Mouse (Mus musculus) stomach, postnatal 0 days (tissue): ENCODE data around the gene B3gnt2. TPM values are rescaled to one million over a fixed set of nuclear protein-coding genes. Genes with fewer than 3 reads are reported as not detected.

Source experiments
- ATAC-seq: fragments of 200-750 bp; cut with Nextera tagmentation; 2 replicates; pipeline ENCODE4 v1.8.0; 2017; ENCODE audit not compliant: low FRiP score, low TSS enrichment
- DNase-seq: peaks from one replicate; pipeline ENCODE4 v3.0.0-alpha.2; 2016; ENCODE audit warnings: low spot score
- H3K27ac ChIP-seq: fragments of 300-500 bp; sonication (generic); replicated peaks from 2 replicates; pipeline ENCODE4 v1.5.1; 2014; ENCODE audit warnings: mild to moderate bottlenecking, control low read depth
- H3K27me3 ChIP-seq: fragments of 300-500 bp; sonication (generic); 2 replicates; pipeline ENCODE4 v1.6.1; 2014; ENCODE audit warnings: low read length; ENCODE audit not compliant: control insufficient read depth, insufficient read depth
- H3K36me3 ChIP-seq: fragments of 300-500 bp; sonication (generic); 2 replicates; pipeline ENCODE4 v1.6.1; 2014; ENCODE audit warnings: low read length, mixed read lengths; ENCODE audit not compliant: control insufficient read depth, insufficient read depth
- H3K4me1 ChIP-seq: fragments of 300-500 bp; sonication (generic); replicated peaks from 2 replicates; pipeline ENCODE4 v1.6.1; 2014; ENCODE audit warnings: antibody characterized with exemption; ENCODE audit not compliant: control insufficient read depth, insufficient read depth
- H3K4me2 ChIP-seq: fragments of 300-500 bp; sonication (generic); replicated peaks from 2 replicates; pipeline ENCODE4 v1.6.1; 2014; ENCODE audit warnings: low read depth, mild to moderate bottlenecking, control low read depth, moderate library complexity
- H3K4me3 ChIP-seq: fragments of 300-500 bp; sonication (generic); 2 replicates; pipeline ENCODE4 v1.5.1; 2014; ENCODE audit warnings: low read depth, low read length, control low read depth
- H3K9ac ChIP-seq: fragments of 300-500 bp; sonication (generic); 2 replicates; pipeline ENCODE4 v1.6.1; 2014; ENCODE audit warnings: mild to moderate bottlenecking, low read length, control low read depth, mixed read lengths
- H3K9me3 ChIP-seq: fragments of 300-500 bp; sonication (generic); 2 replicates; pipeline ENCODE4 v1.6.1; 2016; ENCODE audit warnings: low read length; ENCODE audit not compliant: control insufficient read depth
- CTCF ChIP-seq: IDR thresholded peaks from 2 replicates; pipeline ENCODE4 v1.5.1; 2016; ENCODE audit warnings: antibody characterized with exemption, low read depth, mild to moderate bottlenecking, moderate library complexity
- EP300 ChIP-seq: optimal IDR thresholded peaks from 2 replicates; pipeline ENCODE3; 2016; ENCODE audit warnings: antibody characterized with exemption
- WGBS: fragments of 180-500 bp; shearing (Covaris S2); extraction: QIAGEN DNeasy Blood & Tissue Kit; methylation state at CpG from one replicate; pipeline ENCODE4 v1.1.7; 2014; 5-methylcytosine and 5-hydroxymethylcytosine counted together
- polyA plus RNA-seq: library from polyadenylated mRNA; unstranded; fragments of >200 nt; fragmentation: Nextera tagmentation; extraction: Ambion mirVana; gene quantifications from 2 replicates; pipeline ENCODE4 v1.2.1, GENCODE M21; 2015

The B3gnt2 gene
- polyA plus RNA-seq, 1 experiment from 2014 or later = 18.4 TPM

GRCm38 (mm10) chr11:22825548-22825947 lies 35.2 kb downstream of the B3gnt2 start:
- Histone ChIP-seq H3K9me3 (no peaks in the 10 kb centered on the region), H3K4me2 (no peak overlapping the region), H3K4me1 (no peaks in the 10 kb centered on the region), H3K9ac (no peak overlapping the region), H3K27me3 (no peaks in the 10 kb centered on the region), H3K27ac (no peak overlapping the region), H3K4me3 (no peak overlapping the region), H3K36me3 (no peaks in the 10 kb centered on the region)
- WGBS = 96% methylated on average over 1 of the region's 1 CpGs
- ATAC-seq (no peak), DNase-seq (no peak)
- TF ChIP-seq EP300 = no peak
- 0 out of 2 replicates have a peak, but pooled peaks have one; percentile 21 for TF ChIP-seq CTCF

- H3K4me3 ChIP-seq = no peak overlapping the region
- no peak overlapping the region for H3K9ac ChIP-seq
- no peak overlapping the region for H3K27ac ChIP-seq
- no peaks in the 10 kb centered on the region for H3K27me3 ChIP-seq
- H3K4me2 ChIP-seq = no peak overlapping the region
- H3K36me3 ChIP-seq = no peaks in the 10 kb centered on the region
- ATAC-seq (no peak), DNase-seq (no peak)
- no peak for TF ChIP-seq CTCF
- TF ChIP-seq EP300 = no peak
- no peaks in the 10 kb centered on the region for H3K4me1 ChIP-seq
- WGBS = 75% methylated on average over 9 of the region's 9 CpGs
- H3K9me3 ChIP-seq = no peaks in the 10 kb centered on the region
Observed at GRCm38 (mm10) chr11:22824049-22824705, 36.6 kb downstream of the B3gnt2 start.

- Histone ChIP-seq H3K27ac (no peak overlapping the region), H3K4me1 (no peaks in the 10 kb centered on the region), H3K9ac (no peak overlapping the region), H3K36me3 (no peaks in the 10 kb centered on the region), H3K4me2 (no peak overlapping the region), H3K27me3 (no peaks in the 10 kb centered on the region), H3K4me3 (no peak overlapping the region), H3K9me3 (no peaks in the 10 kb centered on the region)
- ATAC-seq (peak; percentile 93), DNase-seq (peak; percentile 57)
- no peak for TF ChIP-seq EP300
- no peak for TF ChIP-seq CTCF
- WGBS = 77% methylated on average over 3 of the region's 3 CpGs
Observed at GRCm38 (mm10) chr11:22821243-22821642, 39.5 kb downstream of the B3gnt2 start.

GRCm38 (mm10) chr11:22818371-22818770 lies 42.4 kb downstream of the B3gnt2 start:
- H3K9me3 ChIP-seq = no peaks in the 10 kb centered on the region
- no peak overlapping the region for H3K4me3 ChIP-seq
- H3K36me3 ChIP-seq = no peaks in the 10 kb centered on the region
- DNase-seq = no peak
- no peak for ATAC-seq
- no peaks in the 10 kb centered on the region for H3K27me3 ChIP-seq
- no peak overlapping the region for H3K9ac ChIP-seq
- H3K4me2 ChIP-seq = no peak overlapping the region
- 75% methylated on average over 5 of the region's 5 CpGs for WGBS
- no peaks in the 10 kb centered on the region for H3K4me1 ChIP-seq
- no peak for TF ChIP-seq EP300
- TF ChIP-seq CTCF = no peak
- H3K27ac ChIP-seq = no peak overlapping the region

GRCm38 (mm10) chr11:22815877-22816276 lies 44.9 kb downstream of the B3gnt2 start:
- no peak for ATAC-seq
- Histone ChIP-seq H3K4me3 (no peak overlapping the region), H3K9ac (no peak overlapping the region), H3K9me3 (no peaks in the 10 kb centered on the region), H3K27ac (no peak overlapping the region), H3K4me2 (no peak overlapping the region), H3K27me3 (no peaks in the 10 kb centered on the region), H3K36me3 (no peaks in the 10 kb centered on the region), H3K4me1 (no peaks in the 10 kb centered on the region)
- 76% methylated on average over 7 of the region's 7 CpGs for WGBS
- DNase-seq = no peak
- TF ChIP-seq EP300 (no peak), CTCF (no peak)

GRCm38 (mm10) chr11:22815143-22815542 lies 45.6 kb downstream of the B3gnt2 start:
- ATAC-seq = no peak
- TF ChIP-seq EP300 (no peak), CTCF (no peak)

More at GRCm38 (mm10) chr11:22815143-22815542, 45.6 kb downstream of the B3gnt2 start:
- H3K4me1 ChIP-seq = no peaks in the 10 kb centered on the region
- H3K9me3 ChIP-seq = no peaks in the 10 kb centered on the region
- no peaks in the 10 kb centered on the region for H3K36me3 ChIP-seq
- no peaks in the 10 kb centered on the region for H3K27me3 ChIP-seq
- H3K4me2 ChIP-seq = no peak overlapping the region
- H3K27ac ChIP-seq = no peak overlapping the region
- H3K9ac ChIP-seq = no peak overlapping the region
- no peak overlapping the region for H3K4me3 ChIP-seq
- DNase-seq = no peak
